Mouse (Mus musculus): ENCODE data around the gene Hephl1. TPM values are rescaled to one million over a fixed set of nuclear protein-coding genes. Genes with fewer than 3 reads are reported as not detected.
A peak's percentile ranks its signal among the peaks of the same experiment; 100 is the strongest.
"Not testable (repeated sequence)": the region's sequence is repeated elsewhere in the genome, so short reads cannot be mapped to it uniquely, and the experiment has no call there.

Gene Hephl1
- total RNA-seq (2021), result 1 to 10 TPM in 1 of 2 experiments, under 1 TPM in 1; 0.38 to 5.0 TPM
- polyA plus RNA-seq (2012; rRNA removed), result 1.2 and 2.9 TPM in 2 replicates
- long read RNA-seq, result 0 reads

GRCm38 (mm10) chr9:15112008-15112407 is at the start of gene Hephl1:
Gene Hephl1, minus strand, starts transcription at chr9:15112108.
- DNase-seq, result peak; percentile 41

GRCm38 (mm10) chr9:15149246-15149926 is 37.5 kb upstream of the Hephl1 start:
- no peak for DNase-seq

- DNase-seq, result no peak
These were observed 28.6 kb upstream of the Hephl1 start for GRCm38 (mm10) chr9:15140546-15140945.

- DNase-seq, result no peak
These were observed 14.0 kb upstream of the Hephl1 start for GRCm38 (mm10) chr9:15125897-15126296.

GRCm38 (mm10) chr9:15122431-15122830 is 10.5 kb upstream of the Hephl1 start:
- no peak for DNase-seq

GRCm38 (mm10) chr9:15120841-15121358 is 9.0 kb upstream of the Hephl1 start:
- peak; percentile 29 for DNase-seq

GRCm38 (mm10) chr9:15120209-15120608 is 8.3 kb upstream of the Hephl1 start:
- DNase-seq, result no peak

GRCm38 (mm10) chr9:15119515-15119914 is 7.6 kb upstream of the Hephl1 start:
- no peak for DNase-seq

- no peak for DNase-seq
These were observed 4.3 kb upstream of the Hephl1 start for GRCm38 (mm10) chr9:15116165-15116564.

GRCm38 (mm10) chr9:15114102-15114501 is 2.2 kb upstream of the Hephl1 start:
- DNase-seq, result no peak

- DNase-seq, result no peak
These were observed 3.8 kb downstream of the Hephl1 start for GRCm38 (mm10) chr9:15108101-15108500.

GRCm38 (mm10) chr9:15105136-15105535 is 6.8 kb downstream of the Hephl1 start:
- peak; percentile 52 for DNase-seq

- DNase-seq, result peak; percentile 66
These were observed 8.2 kb downstream of the Hephl1 start for GRCm38 (mm10) chr9:15103579-15104300.

- peak; percentile 23 for DNase-seq
These were observed 10.3 kb downstream of the Hephl1 start for GRCm38 (mm10) chr9:15101531-15102161.

- not testable (repeated sequence) for DNase-seq
These were observed 13.5 kb downstream of the Hephl1 start for GRCm38 (mm10) chr9:15098421-15098820.

GRCm38 (mm10) chr9:15097172-15097571 is 14.7 kb downstream of the Hephl1 start:
- DNase-seq, result no peak

- no peak for DNase-seq
These were observed 15.7 kb downstream of the Hephl1 start for GRCm38 (mm10) chr9:15096161-15096560.

GRCm38 (mm10) chr9:15095206-15095605 is 16.7 kb downstream of the Hephl1 start:
- DNase-seq, result no peak

GRCm38 (mm10) chr9:15068686-15069295 is 43.1 kb downstream of the Hephl1 start:
- peak; percentile 65 for DNase-seq

GRCm38 (mm10) chr9:15067995-15068685 is 43.8 kb downstream of the Hephl1 start:
- no peak for DNase-seq

- DNase-seq, result no peak
These were observed 47.7 kb downstream of the Hephl1 start for GRCm38 (mm10) chr9:15064176-15064575.

- DNase-seq, result no peak
These were observed 51.1 kb downstream of the Hephl1 start for GRCm38 (mm10) chr9:15060847-15061246.

Measured in adrenal gland, adult 2 months (tissue).